Mouse (Mus musculus) forebrain, embryonic 12.5 days (tissue): ENCODE measurements at regions not wholly inside any gene's neighbourhood (a gene's known extent, or its start where the extent isn't known, plus 50 kb on each side); places are given as distances from the start of the nearest gene placed in this dataset.

ENCODE experiments used
- ATAC-seq: fragments of 200-750 bp; cut with Nextera tagmentation; 2 replicates; pipeline ENCODE4 v1.8.0; 2017; ENCODE audit warnings: moderate TSS enrichment; ENCODE audit not compliant: low FRiP score
- H3K27ac ChIP-seq: fragments of 300-500 bp; sonication (generic); 2 replicates; pipeline ENCODE4 v1.5.1; 2016; ENCODE audit warnings: mild to moderate bottlenecking
- H3K27me3 ChIP-seq: fragments of 300-500 bp; sonication (generic); 2 replicates; pipeline ENCODE4 v1.6.1; 2016; ENCODE audit warnings: mild to moderate bottlenecking
- H3K36me3 ChIP-seq: fragments of 300-500 bp; sonication (generic); replicated peaks from 2 replicates; pipeline ENCODE4 v1.6.1; 2016; ENCODE audit warnings: mild to moderate bottlenecking
- H3K4me1 ChIP-seq: fragments of 300-500 bp; sonication (generic); 2 replicates; pipeline ENCODE4 v1.6.1; 2016
- H3K4me2 ChIP-seq: fragments of 300-500 bp; sonication (generic); 2 replicates; pipeline ENCODE4 v1.6.1; 2016; ENCODE audit warnings: mild to moderate bottlenecking, moderate library complexity
- H3K4me3 ChIP-seq: fragments of 300-500 bp; sonication (generic); replicated peaks from 2 replicates; pipeline ENCODE4 v1.5.1; 2016; ENCODE audit warnings: mild to moderate bottlenecking
- H3K9ac ChIP-seq: fragments of 300-500 bp; sonication (generic); 2 replicates; pipeline ENCODE4 v1.6.1; 2016; ENCODE audit warnings: mild to moderate bottlenecking
- H3K9me3 ChIP-seq: fragments of 300-500 bp; sonication (generic); 2 replicates; pipeline ENCODE4 v1.6.1; 2016
- WGBS: fragments of 180-500 bp; shearing (Covaris S2); methylation state at CpG from one replicate; pipeline ENCODE4 v1.1.7; 2016; 5-methylcytosine and 5-hydroxymethylcytosine counted together

GRCm38 (mm10) chr2:179192906-179193496, 249.2 kb upstream of the Cdh4 start:
- Histone ChIP-seq H3K4me2 (no peak overlapping the region), H3K27ac (0 out of 2 replicates have a peak overlapping the region, but pooled peaks have one; percentile 31), H3K4me1 (peaks cover 13% of the 10 kb centered on the region), H3K4me3 (no peak overlapping the region), H3K27me3 (0 out of 2 replicates have a peak, but pooled peaks cover 9% of the 10 kb centered on the region), H3K36me3 (no peaks in the 10 kb centered on the region), H3K9me3 (no peaks in the 10 kb centered on the region), H3K9ac (no peak overlapping the region)
- peak; percentile 20; the same call in 1 of the 2 replicates for ATAC-seq
- 66% methylated on average over 6 of the region's 6 CpGs for WGBS

DNA sequence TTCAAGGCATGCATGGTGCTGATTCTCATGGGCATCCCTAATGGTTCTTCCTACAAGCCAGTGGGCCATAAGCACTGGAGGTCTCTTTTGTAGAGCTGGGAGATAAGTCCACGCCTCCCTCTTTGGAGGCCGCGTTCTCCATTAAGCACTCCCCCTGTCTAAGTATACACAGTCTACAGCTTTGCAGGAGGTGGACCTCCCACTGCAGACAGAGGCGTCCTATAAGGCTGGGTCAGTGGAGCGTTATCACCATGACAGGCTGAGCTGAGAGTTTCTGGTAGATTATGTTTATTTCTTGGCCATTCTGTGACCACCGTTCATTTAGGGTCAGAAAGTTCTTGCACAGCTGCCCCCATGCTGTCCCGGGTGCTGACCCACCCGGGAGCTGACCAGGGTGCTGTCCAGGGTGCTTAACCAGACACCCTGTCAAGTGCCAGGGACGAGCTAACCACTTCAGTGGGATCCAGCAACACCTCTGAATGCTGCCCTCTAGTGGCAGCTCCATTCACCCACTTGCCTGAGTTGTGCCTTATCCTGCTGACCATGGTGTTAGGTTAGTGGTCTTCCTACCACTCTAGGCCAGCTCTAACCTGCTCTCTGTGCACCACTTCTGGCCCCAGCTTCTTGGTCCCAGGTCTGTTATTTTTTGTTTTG, 248.6 kb upstream of the Cdh4 start:
- Histone ChIP-seq H3K4me2 (no peak overlapping the region), H3K27ac (no peak overlapping the region), H3K4me3 (no peak overlapping the region), H3K9ac (no peak overlapping the region), H3K9me3 (no peaks in the 10 kb centered on the region), H3K36me3 (no peaks in the 10 kb centered on the region), H3K4me1 (peaks cover 13% of the 10 kb centered on the region), H3K27me3 (0 out of 2 replicates have a peak, but pooled peaks cover 9% of the 10 kb centered on the region)
- WGBS: 41% methylated on average over 9 of the region's 9 CpGs
- ATAC-seq: peak; percentile 57; the same call in 1 of the 2 replicates

GRCm38 (mm10) chr2:179197471-179197870, 244.8 kb upstream of the Cdh4 start:
- H3K27ac ChIP-seq: no peak overlapping the region
- no peak for ATAC-seq
- no peak overlapping the region for H3K9ac ChIP-seq
- no peaks in the 10 kb centered on the region for H3K9me3 ChIP-seq
- 100% methylated on average over 1 of the region's 1 CpGs for WGBS
- H3K36me3 ChIP-seq: no peaks in the 10 kb centered on the region
- no peak overlapping the region for H3K4me3 ChIP-seq
- H3K4me2 ChIP-seq: no peak overlapping the region
- H3K4me1 ChIP-seq: peaks cover 8% of the 10 kb centered on the region
- H3K27me3 ChIP-seq: 0 out of 2 replicates have a peak, but pooled peaks cover 13% of the 10 kb centered on the region

DNA sequence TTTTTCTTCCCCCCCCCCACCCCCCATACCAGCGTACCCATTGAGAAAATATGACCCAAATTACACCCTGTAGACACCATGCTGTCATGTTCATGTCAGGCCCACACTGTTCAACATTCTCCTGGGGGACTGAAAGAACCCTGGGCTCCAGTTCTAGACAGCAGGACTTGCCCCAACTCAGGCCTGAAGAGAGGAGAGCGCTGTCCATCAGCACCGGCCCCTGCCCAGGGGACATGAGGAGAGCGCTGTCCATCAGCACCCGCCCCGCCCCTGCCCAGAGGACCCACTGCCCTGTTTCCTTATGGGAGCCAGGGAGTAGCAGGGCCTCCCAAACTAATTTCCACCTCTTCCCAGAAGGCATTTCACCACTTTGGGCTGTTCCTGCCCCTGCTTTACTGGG, 241.7 kb upstream of the Cdh4 start:
- 5% methylated on average over 6 of the region's 6 CpGs for WGBS
- ATAC-seq: no peak
- Histone ChIP-seq H3K27ac (no peak overlapping the region), H3K9me3 (no peaks in the 10 kb centered on the region), H3K4me2 (no peak overlapping the region), H3K36me3 (no peaks in the 10 kb centered on the region), H3K9ac (no peak overlapping the region), H3K4me3 (no peak overlapping the region), H3K4me1 (peaks cover 3% of the 10 kb centered on the region; the same call in 1 of the 2 replicates), H3K27me3 (0 out of 2 replicates have a peak, but pooled peaks cover 4% of the 10 kb centered on the region)

- H3K4me2 ChIP-seq: no peak overlapping the region
- WGBS: 74% methylated on average over 10 of the region's 10 CpGs
- H3K36me3 ChIP-seq: no peaks in the 10 kb centered on the region
- no peaks in the 10 kb centered on the region for H3K27me3 ChIP-seq
- ATAC-seq: no peak
- no peaks in the 10 kb centered on the region for H3K9me3 ChIP-seq
- no peak overlapping the region for H3K27ac ChIP-seq
- no peak overlapping the region for H3K9ac ChIP-seq
- H3K4me1 ChIP-seq: peaks cover 4% of the 10 kb centered on the region; the same call in 1 of the 2 replicates
- H3K4me3 ChIP-seq: no peak overlapping the region
Measured at GRCm38 (mm10) chr2:179210164-179210805, 231.9 kb upstream of the Cdh4 start.

DNA sequence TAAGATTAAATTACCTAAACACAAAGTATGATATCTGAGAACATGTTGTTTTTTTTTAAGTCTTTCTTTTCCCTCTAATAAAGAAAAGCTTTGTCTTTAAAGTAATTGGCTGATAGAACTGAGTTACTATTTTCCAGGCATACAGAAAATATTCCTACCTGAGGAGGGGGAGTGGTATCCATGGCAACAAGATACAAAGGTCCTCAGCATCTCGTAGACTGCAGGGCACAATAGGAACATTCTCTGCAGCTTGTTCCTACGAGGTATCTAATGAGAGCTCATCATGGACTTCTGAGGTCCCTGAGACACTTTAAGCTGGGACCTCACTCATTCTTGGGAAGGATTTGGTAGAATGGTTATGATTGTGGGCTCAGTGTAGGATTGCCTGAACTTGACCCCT, 225.5 kb upstream of the Cdh4 start:
- 11% methylated on average over 2 of the region's 2 CpGs for WGBS
- H3K36me3 ChIP-seq: no peaks in the 10 kb centered on the region
- no peak overlapping the region for H3K4me3 ChIP-seq
- no peak overlapping the region for H3K9ac ChIP-seq
- H3K9me3 ChIP-seq: no peaks in the 10 kb centered on the region
- no peak overlapping the region for H3K27ac ChIP-seq
- H3K4me1 ChIP-seq: no peaks in the 10 kb centered on the region
- H3K4me2 ChIP-seq: no peak overlapping the region
- ATAC-seq: no peak
- no peaks in the 10 kb centered on the region for H3K27me3 ChIP-seq

- no peak for ATAC-seq
- Histone ChIP-seq H3K36me3 (no peaks in the 10 kb centered on the region), H3K27me3 (no peaks in the 10 kb centered on the region), H3K9me3 (no peaks in the 10 kb centered on the region), H3K4me3 (no peak overlapping the region), H3K4me1 (no peaks in the 10 kb centered on the region; the same call in 1 of the 2 replicates), H3K27ac (no peak overlapping the region), H3K9ac (no peak overlapping the region), H3K4me2 (no peak overlapping the region)
- WGBS: 71% methylated on average over 7 of the region's 7 CpGs
Measured at GRCm38 (mm10) chr2:179228096-179228495, 214.1 kb upstream of the Cdh4 start.

- Histone ChIP-seq H3K9ac (no peak overlapping the region), H3K9me3 (no peaks in the 10 kb centered on the region), H3K27me3 (no peaks in the 10 kb centered on the region), H3K27ac (no peak overlapping the region), H3K4me1 (no peaks in the 10 kb centered on the region; the same call in 1 of the 2 replicates), H3K4me2 (no peak overlapping the region), H3K36me3 (no peaks in the 10 kb centered on the region), H3K4me3 (no peak overlapping the region)
- ATAC-seq: no peak
- WGBS: 73% methylated on average over 6 of the region's 6 CpGs
Measured at GRCm38 (mm10) chr2:179231708-179232354, 210.4 kb upstream of the Cdh4 start.

- WGBS: 88% methylated on average over 11 of the region's 11 CpGs
- Histone ChIP-seq H3K4me2 (no peak overlapping the region), H3K27ac (no peak overlapping the region), H3K27me3 (no peaks in the 10 kb centered on the region), H3K9ac (no peak overlapping the region), H3K36me3 (no peaks in the 10 kb centered on the region), H3K4me3 (no peak overlapping the region), H3K4me1 (no peaks in the 10 kb centered on the region), H3K9me3 (no peaks in the 10 kb centered on the region)
- ATAC-seq: no peak
Measured at GRCm38 (mm10) chr2:179238166-179238565, 204.1 kb upstream of the Cdh4 start.

DNA sequence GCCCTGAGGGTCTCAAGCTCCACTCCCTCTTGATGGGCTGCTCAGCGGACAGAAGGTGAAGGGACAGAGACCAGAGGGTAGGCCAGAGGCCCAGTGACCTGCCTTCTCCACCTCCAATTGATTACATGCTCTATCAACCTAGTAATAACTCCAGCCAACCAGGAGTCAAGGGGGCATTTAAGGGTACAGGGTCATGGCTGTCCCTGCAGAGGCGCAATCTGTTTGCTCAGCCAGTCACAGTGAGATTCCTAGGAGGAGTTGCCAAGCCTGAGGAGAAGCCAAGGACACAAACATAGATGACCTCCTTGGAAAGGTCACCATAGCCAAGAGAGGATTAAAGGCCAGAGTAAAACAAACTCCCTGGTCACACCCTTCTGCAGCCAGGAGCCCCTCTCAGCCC, 181.3 kb upstream of the Cdh4 start:
- H3K4me1 ChIP-seq: no peaks in the 10 kb centered on the region
- 0 out of 2 replicates have a peak, but pooled peaks cover 3% of the 10 kb centered on the region for H3K27me3 ChIP-seq
- 73% methylated on average over 2 of the region's 2 CpGs for WGBS
- H3K36me3 ChIP-seq: no peaks in the 10 kb centered on the region
- no peak overlapping the region for H3K9ac ChIP-seq
- H3K9me3 ChIP-seq: no peaks in the 10 kb centered on the region
- H3K27ac ChIP-seq: no peak overlapping the region
- ATAC-seq: no peak
- no peak overlapping the region for H3K4me3 ChIP-seq
- no peak overlapping the region for H3K4me2 ChIP-seq

DNA sequence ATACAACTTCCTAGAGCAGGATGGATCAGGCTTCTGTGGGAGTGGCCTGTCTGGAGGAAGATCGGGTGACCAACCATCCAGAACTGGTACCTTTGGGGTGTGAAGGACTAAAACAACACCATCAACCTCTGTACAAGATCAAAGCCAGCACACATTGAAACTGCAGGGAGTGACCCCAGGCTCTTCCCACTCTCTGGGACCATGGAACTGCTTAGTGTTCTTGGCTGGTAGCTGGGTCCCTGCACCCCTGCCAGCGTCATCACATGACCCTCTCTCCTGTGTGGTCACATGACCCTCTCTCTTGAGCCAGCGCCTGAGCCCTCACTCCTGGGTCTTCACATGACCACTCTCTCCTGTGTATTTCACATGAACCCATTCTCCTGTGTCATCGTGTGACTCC, 178.3 kb upstream of the Cdh4 start:
- no peaks in the 10 kb centered on the region; the same call in 1 of the 2 replicates for H3K4me1 ChIP-seq
- no peaks in the 10 kb centered on the region for H3K36me3 ChIP-seq
- no peak overlapping the region for H3K9ac ChIP-seq
- no peak overlapping the region for H3K4me2 ChIP-seq
- H3K27me3 ChIP-seq: no peaks in the 10 kb centered on the region
- no peak for ATAC-seq
- no peaks in the 10 kb centered on the region for H3K9me3 ChIP-seq
- 77% methylated on average over 4 of the region's 4 CpGs for WGBS
- H3K4me3 ChIP-seq: no peak overlapping the region
- no peak overlapping the region for H3K27ac ChIP-seq

GRCm38 (mm10) chr2:179265436-179265835, 176.8 kb upstream of the Cdh4 start:
- Histone ChIP-seq H3K27me3 (no peaks in the 10 kb centered on the region), H3K4me1 (no peaks in the 10 kb centered on the region; the same call in 1 of the 2 replicates), H3K27ac (no peak overlapping the region), H3K36me3 (no peaks in the 10 kb centered on the region), H3K9me3 (no peaks in the 10 kb centered on the region), H3K4me3 (no peak overlapping the region), H3K9ac (no peak overlapping the region), H3K4me2 (no peak overlapping the region)
- ATAC-seq: no peak
- 68% methylated on average over 5 of the region's 5 CpGs for WGBS
